Mouse (Mus musculus): ENCODE measurements around the gene Frmd8. TPM values are rescaled to one million over a fixed set of nuclear protein-coding genes. Genes with fewer than 3 reads are reported as not detected.
A peak's percentile ranks its signal among the peaks of the same experiment; 100 is the strongest.
"Not testable (repeated sequence)": the region's sequence is repeated elsewhere in the genome, so short reads cannot be mapped to it uniquely, and the experiment has no call there.

The Frmd8 gene
- polyA plus RNA-seq, 1 experiment, result 28.5 TPM

DNA sequence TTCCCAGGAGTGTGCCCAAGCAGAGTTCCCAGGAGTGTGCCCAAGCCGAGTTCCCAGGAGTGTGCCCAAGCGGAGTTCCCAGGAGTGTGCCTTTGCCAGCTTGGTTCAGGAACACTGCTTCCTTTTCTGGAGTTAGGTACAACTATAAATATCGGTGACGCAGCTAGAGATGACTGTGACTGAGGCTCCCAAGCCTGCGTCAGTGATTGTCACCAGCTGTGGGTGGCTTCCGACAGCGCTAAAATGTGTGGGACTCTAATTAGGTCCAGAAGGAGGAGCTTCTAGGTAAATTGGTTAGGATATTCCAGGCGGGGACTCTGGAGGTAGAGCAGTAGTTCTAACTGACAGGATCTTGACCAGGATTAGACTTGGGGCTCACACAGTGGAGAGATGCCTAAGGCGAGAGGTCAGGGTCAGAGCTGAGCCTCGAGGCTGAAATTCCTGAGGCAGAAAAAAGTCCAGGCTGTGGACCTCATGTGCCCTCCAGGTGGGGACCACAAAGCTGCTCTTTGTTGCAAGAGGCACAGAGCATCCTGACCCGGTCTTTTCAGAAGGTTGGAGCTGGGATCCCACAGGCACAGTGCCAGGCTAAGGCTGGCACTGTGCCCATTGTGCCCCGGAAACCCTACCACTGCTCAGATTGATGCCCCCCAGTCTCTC lies 52.8 kb downstream of the Frmd8 start:
- peaks cover 73% of the 10 kb centered on the region for H3K4me1 ChIP-seq
- peaks cover 79% of the 10 kb centered on the region for H3K36me3 ChIP-seq (replicated peaks; ENCODE audit: low read length)
- no peaks in the 10 kb centered on the region for H3K9me3 ChIP-seq
- H3K4me3 ChIP-seq (replicated peaks), result no peak overlapping the region
- TF ChIP-seq GATA1 (IDR thresholded peaks at IDR 0.05; ENCODE audit: borderline replicate concordance, low read length) (no peak), FLI1 (IDR thresholded peaks at IDR 0.05; ENCODE audit: low read length) (no peak)
- no peaks in the 10 kb centered on the region for H3K27me3 ChIP-seq (replicated peaks)

GRCm38 (mm10) chr19:5821847-5822173 lies 53.3 kb downstream of the Frmd8 start:
- Histone ChIP-seq H3K27me3 (replicated peaks) (no peaks in the 10 kb centered on the region), H3K4me3 (replicated peaks) (no peak overlapping the region), H3K36me3 (replicated peaks; ENCODE audit: low read length) (peaks cover 74% of the 10 kb centered on the region), H3K9me3 (no peaks in the 10 kb centered on the region), H3K4me1 (peaks cover 74% of the 10 kb centered on the region)
- TF ChIP-seq FLI1 (IDR thresholded peaks at IDR 0.05; ENCODE audit: low read length) (no peak), GATA1 (IDR thresholded peaks at IDR 0.05; ENCODE audit: borderline replicate concordance, low read length) (no peak)

DNA sequence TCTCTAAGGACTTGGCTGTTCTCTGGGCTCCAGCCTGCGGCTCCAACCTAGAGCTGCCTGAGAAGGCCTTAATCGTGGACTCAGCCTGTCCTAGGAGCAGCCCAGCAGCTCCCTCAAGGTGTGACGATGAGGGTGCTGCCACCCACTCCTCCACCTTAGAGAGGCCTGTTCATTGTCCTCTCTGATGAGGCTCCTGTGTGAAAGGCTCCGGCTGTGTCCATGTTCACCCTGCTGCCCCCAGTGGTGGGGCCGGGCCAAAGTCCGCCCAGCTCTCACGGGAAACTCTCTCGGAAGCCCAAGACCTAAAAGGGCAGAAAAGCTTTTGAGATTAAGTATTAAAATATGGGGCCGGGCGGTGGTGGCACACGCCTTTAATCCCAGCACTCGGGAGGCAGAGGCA lies 55.5 kb downstream of the Frmd8 start:
- H3K4me3 ChIP-seq (replicated peaks), result no peak overlapping the region
- H3K4me1 ChIP-seq, result peaks cover 75% of the 10 kb centered on the region
- no peaks in the 10 kb centered on the region for H3K27me3 ChIP-seq (replicated peaks)
- TF ChIP-seq FLI1 (IDR thresholded peaks at IDR 0.05; ENCODE audit: low read length), result no peak
- no peak for TF ChIP-seq GATA1 (IDR thresholded peaks at IDR 0.05; ENCODE audit: borderline replicate concordance, low read length)
- peaks cover 51% of the 10 kb centered on the region for H3K36me3 ChIP-seq (replicated peaks; ENCODE audit: low read length)
- H3K9me3 ChIP-seq, result no peaks in the 10 kb centered on the region

DNA sequence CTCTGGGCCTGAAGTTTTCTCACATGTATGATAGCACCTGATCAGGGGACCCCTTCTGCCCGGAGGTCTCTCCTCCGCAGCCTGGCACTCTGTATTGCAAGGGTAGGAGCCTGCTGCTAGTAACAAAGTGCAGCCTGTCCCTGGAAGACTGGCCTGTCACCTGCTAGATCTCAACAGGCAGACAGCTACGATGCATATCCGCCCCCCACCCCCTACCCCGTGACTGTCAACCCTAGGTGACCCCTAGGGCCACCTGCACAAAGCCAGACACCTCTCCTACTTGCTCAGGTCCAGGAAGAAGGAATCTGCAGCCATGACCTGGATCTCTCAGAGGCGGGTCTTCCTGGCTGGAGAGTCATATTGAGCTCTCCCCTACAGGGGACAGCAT lies 56.5 kb downstream of the Frmd8 start:
- H3K27me3 ChIP-seq (replicated peaks), result no peaks in the 10 kb centered on the region
- H3K4me1 ChIP-seq, result peaks cover 74% of the 10 kb centered on the region
- H3K9me3 ChIP-seq, result no peaks in the 10 kb centered on the region

DNA sequence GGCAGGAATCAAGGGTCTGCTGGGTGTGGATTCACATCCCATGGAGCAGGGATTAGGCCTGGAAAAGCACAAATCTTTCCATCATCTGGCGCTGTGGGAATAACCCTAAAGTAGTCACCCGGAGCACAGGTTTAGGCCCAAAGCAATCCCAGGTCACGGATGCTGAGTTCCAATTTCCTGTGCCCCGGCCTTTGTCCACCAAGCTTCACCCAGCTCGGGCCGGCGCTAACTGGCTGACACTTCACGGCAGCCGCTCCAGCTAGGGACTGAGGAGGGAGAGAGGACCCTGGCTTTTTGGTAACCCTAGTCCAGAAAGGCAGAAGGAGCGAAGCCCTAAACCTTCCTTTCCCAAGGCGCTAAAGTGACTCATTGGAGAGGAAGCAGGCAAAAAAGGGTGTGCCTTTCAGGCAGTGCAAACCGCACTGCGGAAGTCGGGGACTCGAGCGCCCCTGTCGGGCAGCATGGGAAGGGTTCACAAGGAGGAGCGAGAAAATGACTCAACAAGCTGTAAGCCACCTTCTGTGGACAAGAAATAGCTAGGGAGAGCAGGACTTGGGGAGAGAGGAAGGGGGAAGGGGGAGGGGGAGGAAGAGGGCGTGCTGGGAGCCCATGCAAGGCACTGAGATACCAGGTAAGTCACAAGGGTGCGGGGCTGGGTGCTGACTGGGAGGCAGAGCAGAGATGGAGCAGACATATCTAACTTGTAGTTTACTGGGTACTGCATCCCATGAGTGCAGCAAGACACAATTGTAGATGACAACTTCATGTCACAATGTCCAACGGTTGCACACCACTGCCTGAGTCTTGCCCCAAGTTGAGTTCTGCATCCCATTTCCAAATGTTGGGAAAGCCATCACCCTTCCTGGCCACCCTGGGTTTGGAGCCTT lies 57.1 kb downstream of the Frmd8 start:
- TF ChIP-seq GATA1 (IDR thresholded peaks at IDR 0.05; ENCODE audit: borderline replicate concordance, low read length) (no peak), FLI1 (IDR thresholded peaks at IDR 0.05; ENCODE audit: low read length) (peak; percentile 66; the same call in 1 of the 2 replicates)
- H3K9me3 ChIP-seq, result no peaks in the 10 kb centered on the region
- H3K27me3 ChIP-seq (replicated peaks), result no peaks in the 10 kb centered on the region
- H3K4me3 ChIP-seq (replicated peaks), result peak overlapping the region; percentile 89
- H3K36me3 ChIP-seq (replicated peaks; ENCODE audit: low read length), result peaks cover 35% of the 10 kb centered on the region
- peaks cover 74% of the 10 kb centered on the region for H3K4me1 ChIP-seq

More for the DNA sequence above, 56.5 kb downstream of the Frmd8 start:
- Histone ChIP-seq H3K4me3 (replicated peaks) (peak overlapping the region; percentile 89), H3K36me3 (replicated peaks; ENCODE audit: low read length) (peaks cover 41% of the 10 kb centered on the region)
- TF ChIP-seq GATA1 (IDR thresholded peaks at IDR 0.05; ENCODE audit: borderline replicate concordance, low read length) (no peak), FLI1 (IDR thresholded peaks at IDR 0.05; ENCODE audit: low read length) (no peak)

- Histone ChIP-seq H3K9me3 (no peaks in the 10 kb centered on the region), H3K27me3 (replicated peaks) (no peaks in the 10 kb centered on the region), H3K4me1 (peaks cover 87% of the 10 kb centered on the region), H3K4me3 (replicated peaks) (peak overlapping the region; percentile 73), H3K36me3 (replicated peaks; ENCODE audit: low read length) (peaks cover 20% of the 10 kb centered on the region)
- TF ChIP-seq FLI1 (IDR thresholded peaks at IDR 0.05; ENCODE audit: low read length) (no peak), GATA1 (IDR thresholded peaks at IDR 0.05; ENCODE audit: borderline replicate concordance, low read length) (no peak)
These were observed 59.1 kb downstream of the Frmd8 start for GRCm38 (mm10) chr19:5815928-5816327.

- Histone ChIP-seq H3K9me3 (no peaks in the 10 kb centered on the region), H3K36me3 (replicated peaks; ENCODE audit: low read length) (peaks cover 14% of the 10 kb centered on the region), H3K4me1 (peaks cover 96% of the 10 kb centered on the region), H3K4me3 (replicated peaks) (peak overlapping the region; percentile 26), H3K27me3 (replicated peaks) (no peaks in the 10 kb centered on the region)
- no peak for TF ChIP-seq FLI1 (IDR thresholded peaks at IDR 0.05; ENCODE audit: low read length)
- no peak for TF ChIP-seq GATA1 (IDR thresholded peaks at IDR 0.05; ENCODE audit: borderline replicate concordance, low read length)
These were observed 60.1 kb downstream of the Frmd8 start for GRCm38 (mm10) chr19:5815010-5815409.

- not testable (repeated sequence) for H3K36me3 ChIP-seq (replicated peaks; ENCODE audit: low read length); H3K4me3 ChIP-seq (replicated peaks); H3K27me3 ChIP-seq (replicated peaks); H3K9me3 ChIP-seq
- peaks cover 99% of the 10 kb centered on the region for H3K4me1 ChIP-seq
These were observed 61.0 kb downstream of the Frmd8 start for GRCm38 (mm10) chr19:5814048-5814447.

DNA sequence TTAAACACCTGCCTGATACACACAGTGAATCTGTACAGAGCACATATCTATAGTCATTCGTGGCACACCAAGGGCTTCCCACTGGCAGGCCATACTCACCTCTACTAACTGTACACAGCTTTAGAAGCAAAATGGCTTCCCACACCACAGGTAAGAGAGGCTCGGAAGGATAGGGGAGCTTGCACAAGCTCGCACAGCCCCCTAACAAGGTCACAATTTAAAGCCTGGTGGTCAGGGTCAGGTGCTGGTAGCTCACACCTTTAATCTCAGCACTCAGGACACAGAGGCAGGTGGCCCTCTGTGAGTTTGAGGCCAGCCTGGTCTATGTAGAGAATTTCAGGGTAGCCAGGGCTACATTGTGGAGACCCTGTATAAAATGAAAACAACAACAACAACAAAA lies 61.5 kb downstream of the Frmd8 start:
- Histone ChIP-seq H3K9me3 (no peaks in the 10 kb centered on the region), H3K27me3 (replicated peaks) (no peaks in the 10 kb centered on the region), H3K4me1 (peaks cover 99% of the 10 kb centered on the region), H3K4me3 (replicated peaks) (no peak overlapping the region), H3K36me3 (replicated peaks; ENCODE audit: low read length) (peaks cover 2% of the 10 kb centered on the region)
- TF ChIP-seq FLI1 (IDR thresholded peaks at IDR 0.05; ENCODE audit: low read length), result no peak
- TF ChIP-seq GATA1 (IDR thresholded peaks at IDR 0.05; ENCODE audit: borderline replicate concordance, low read length), result no peak

DNA sequence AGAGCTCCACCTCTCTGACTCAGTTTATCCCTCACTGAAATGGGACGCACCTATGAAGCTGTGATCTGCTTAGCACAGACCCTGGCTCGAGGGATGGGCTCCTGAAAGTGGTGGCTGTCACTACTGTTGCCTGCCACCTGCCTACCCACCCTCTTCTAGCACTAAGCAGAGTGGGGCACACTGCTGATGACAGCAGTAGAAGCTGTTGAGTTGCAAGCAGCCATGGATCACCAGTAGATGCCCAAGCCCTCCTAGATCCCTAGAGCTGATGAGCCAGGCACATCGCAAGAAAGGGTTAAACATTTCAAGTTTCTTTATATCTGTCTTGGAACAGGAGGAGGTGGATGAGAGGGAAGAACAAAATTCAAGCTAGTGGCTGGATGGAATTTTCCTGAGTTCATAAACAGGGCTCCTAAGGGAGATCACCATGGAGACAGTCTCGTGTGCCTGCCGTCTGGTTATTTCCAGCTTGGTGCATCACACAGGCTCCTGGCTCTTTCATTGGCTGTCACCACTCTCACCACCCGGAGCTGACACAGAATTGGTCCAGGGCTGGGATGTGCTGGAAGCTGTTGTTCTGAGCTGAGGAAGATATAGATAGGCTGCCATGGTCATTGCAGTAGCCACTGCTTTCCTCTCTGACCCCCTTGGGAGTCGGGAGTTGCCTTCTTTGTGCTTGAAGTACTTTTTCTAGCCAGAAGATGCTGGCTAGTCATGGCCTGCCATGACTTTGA lies 63.1 kb downstream of the Frmd8 start:
- Histone ChIP-seq H3K4me3 (replicated peaks) (peak overlapping the region; percentile 82), H3K9me3 (no peaks in the 10 kb centered on the region), H3K27me3 (replicated peaks) (no peaks in the 10 kb centered on the region), H3K4me1 (peaks cover 99% of the 10 kb centered on the region), H3K36me3 (replicated peaks; ENCODE audit: low read length) (no peaks in the 10 kb centered on the region)
- TF ChIP-seq FLI1 (IDR thresholded peaks at IDR 0.05; ENCODE audit: low read length) (no peak), GATA1 (IDR thresholded peaks at IDR 0.05; ENCODE audit: borderline replicate concordance, low read length) (no peak)

All from megakaryocyte, embryonic 14.5 days (primary cell).